Mouse (Mus musculus): ENCODE measurements around the gene Slc7a14. TPM values are rescaled to one million over a fixed set of nuclear protein-coding genes. Genes with fewer than 3 reads are reported as not detected.

Slc7a14 gene
- polyA plus RNA-seq, 1 experiment, result 0.01 TPM

- TF ChIP-seq USF1 (IDR thresholded peaks at IDR 0.05; ENCODE audit: low read depth), result no peak
- TF ChIP-seq FOSL1 (IDR thresholded peaks at IDR 0.05; ENCODE audit: insufficient read depth, low read length, poor library complexity, severe bottlenecking), result no peak
- TF ChIP-seq MAX (IDR thresholded peaks at IDR 0.05), result no peak
- no peak for TF ChIP-seq MYOD1 (IDR thresholded peaks at IDR 0.05; ENCODE audit: control insufficient read depth, insufficient read length, low read depth)
- TF ChIP-seq CEBPB (IDR thresholded peaks at IDR 0.05; ENCODE audit: low read depth), result no peak
- TF ChIP-seq MYOG (IDR thresholded peaks at IDR 0.05; ENCODE audit: control insufficient read depth, extremely low read depth, insufficient read length), result no peak
- H3K27me3 ChIP-seq (ENCODE audit: control insufficient read depth, insufficient read depth, insufficient read length), result peaks cover 5% of the 10 kb centered on the region
- no peaks in the 10 kb centered on the region for H3K79me2 ChIP-seq (ENCODE audit: control insufficient read depth, insufficient read depth)
- H3K36me3 ChIP-seq (ENCODE audit: control insufficient read depth, insufficient read depth), result no peaks in the 10 kb centered on the region
- H3K4me3 ChIP-seq (ENCODE audit: insufficient read depth, poor library complexity, severe bottlenecking), result no peak overlapping the region
- no peak overlapping the region for H3ac ChIP-seq (ENCODE audit: control insufficient read depth, insufficient read length, low read depth)
- no peaks in the 10 kb centered on the region for H3K79me3 ChIP-seq (ENCODE audit: low read depth)
These were observed 150.1 kb downstream of the Slc7a14 start for GRCm38 (mm10) chr3:31160046-31160445.

- H3K79me3 ChIP-seq (ENCODE audit: low read depth), result no peaks in the 10 kb centered on the region
- H3K79me2 ChIP-seq (ENCODE audit: control insufficient read depth, insufficient read depth), result no peaks in the 10 kb centered on the region
- H3ac ChIP-seq (ENCODE audit: control insufficient read depth, insufficient read length, low read depth), result no peak overlapping the region
- no peaks in the 10 kb centered on the region for H3K36me3 ChIP-seq (ENCODE audit: control insufficient read depth, insufficient read depth)
- TF ChIP-seq USF1 (IDR thresholded peaks at IDR 0.05; ENCODE audit: low read depth) (no peak), MYOD1 (IDR thresholded peaks at IDR 0.05; ENCODE audit: control insufficient read depth, insufficient read length, low read depth) (no peak), MAX (IDR thresholded peaks at IDR 0.05) (no peak), CTCF (IDR thresholded peaks at IDR 0.05; ENCODE audit: control insufficient read depth, insufficient read depth, insufficient read length) (no peak), CEBPB (IDR thresholded peaks at IDR 0.05; ENCODE audit: low read depth) (no peak), FOSL1 (IDR thresholded peaks at IDR 0.05; ENCODE audit: insufficient read depth, low read length, poor library complexity, severe bottlenecking) (no peak)
- H3K4me3 ChIP-seq (ENCODE audit: insufficient read depth, poor library complexity, severe bottlenecking), result no peak overlapping the region
- H3K27me3 ChIP-seq (ENCODE audit: control insufficient read depth, insufficient read depth, insufficient read length), result peaks cover 1% of the 10 kb centered on the region
These were observed 152.4 kb downstream of the Slc7a14 start for GRCm38 (mm10) chr3:31157776-31158175.

GRCm38 (mm10) chr3:31156126-31156525, 154.1 kb downstream of the Slc7a14 start:
- Histone ChIP-seq H3K27me3 (ENCODE audit: control insufficient read depth, insufficient read depth, insufficient read length) (no peaks in the 10 kb centered on the region), H3K4me3 (ENCODE audit: insufficient read depth, poor library complexity, severe bottlenecking) (no peak overlapping the region), H3K36me3 (ENCODE audit: control insufficient read depth, insufficient read depth) (no peaks in the 10 kb centered on the region), H3K79me2 (ENCODE audit: control insufficient read depth, insufficient read depth) (no peaks in the 10 kb centered on the region), H3K79me3 (ENCODE audit: low read depth) (no peaks in the 10 kb centered on the region), H3ac (ENCODE audit: control insufficient read depth, insufficient read length, low read depth) (no peak overlapping the region)
- no peak for TF ChIP-seq CTCF (IDR thresholded peaks at IDR 0.05; ENCODE audit: control insufficient read depth, insufficient read depth, insufficient read length)

Other genes starting within 250 kb of the Slc7a14 start
- 15.0 TPM for gene Skil, start 215.3 kb downstream of the Slc7a14 start, polyA plus RNA-seq (2012; fragmentation: generic; extraction: Trizol)
- gene Cldn11, start 160.5 kb downstream of the Slc7a14 start, polyA plus RNA-seq (2012; fragmentation: generic; extraction: Trizol), result not detected